Mouse (Mus musculus): ENCODE data around the gene Gstm1.
"Not testable (repeated sequence)": the region's sequence is repeated elsewhere in the genome, so short reads cannot be mapped to it uniquely, and the experiment has no call there.

Gene Gstm1

GRCm38 (mm10) chr3:108014974-108015346, 2.8 kb downstream of the Gstm1 start:
- DNase-seq (ENCODE audit: low read depth): no peak

GRCm38 (mm10) chr3:108014098-108014973, 3.4 kb downstream of the Gstm1 start:
- no peak for DNase-seq (ENCODE audit: low read depth)

- DNase-seq (ENCODE audit: low read depth): no peak
These were observed 4.4 kb downstream of the Gstm1 start for GRCm38 (mm10) chr3:108013331-108013871.

DNA sequence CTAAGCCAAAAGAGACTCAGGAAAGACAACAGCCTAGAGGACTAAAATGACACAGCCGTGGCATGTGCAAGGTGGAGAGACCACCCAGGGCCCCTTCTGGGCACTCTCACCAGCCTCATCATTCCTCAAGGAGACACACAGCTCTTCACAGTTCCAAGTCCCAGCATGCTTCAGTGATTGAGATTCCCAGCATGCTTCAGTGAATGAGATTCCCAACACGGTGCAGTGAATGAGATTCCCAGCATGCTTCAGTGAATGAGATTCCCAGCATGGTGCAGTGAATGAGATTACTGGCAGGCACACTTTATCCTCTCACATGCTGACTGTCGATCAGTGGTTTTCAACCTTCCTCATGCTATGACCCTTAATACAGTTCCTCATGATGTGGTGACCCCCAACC, 6.2 kb downstream of the Gstm1 start:
- no peak for DNase-seq (ENCODE audit: low read depth)

- DNase-seq (ENCODE audit: low read depth): no peak
These were observed 7.5 kb downstream of the Gstm1 start for GRCm38 (mm10) chr3:108010286-108010685.

GRCm38 (mm10) chr3:108002021-108002420, 15.8 kb downstream of the Gstm1 start:
- DNase-seq (ENCODE audit: low read depth): no peak

GRCm38 (mm10) chr3:107999491-107999890, 18.3 kb downstream of the Gstm1 start:
- DNase-seq (ENCODE audit: low read depth): no peak

DNA sequence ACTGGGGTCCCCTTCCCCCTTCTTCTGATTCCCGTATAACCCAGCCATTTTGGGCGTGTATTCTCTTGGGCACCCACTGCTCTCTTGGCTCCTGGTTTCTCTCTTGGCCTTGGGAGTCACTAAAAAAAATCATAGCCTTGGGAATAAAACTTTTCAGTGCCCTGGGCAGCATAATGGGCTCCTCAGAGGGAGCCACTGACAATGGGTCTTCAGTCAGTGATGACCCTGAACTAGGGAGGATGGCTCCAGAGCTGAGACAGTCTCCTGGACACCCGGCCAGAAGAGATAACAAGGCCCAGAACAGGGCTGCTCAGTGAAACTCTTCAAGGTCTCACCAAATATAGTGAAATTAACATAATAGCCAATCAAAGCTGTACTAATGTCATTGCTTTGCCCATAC, 19.2 kb downstream of the Gstm1 start:
- DNase-seq (ENCODE audit: low read depth): no peak

DNA sequence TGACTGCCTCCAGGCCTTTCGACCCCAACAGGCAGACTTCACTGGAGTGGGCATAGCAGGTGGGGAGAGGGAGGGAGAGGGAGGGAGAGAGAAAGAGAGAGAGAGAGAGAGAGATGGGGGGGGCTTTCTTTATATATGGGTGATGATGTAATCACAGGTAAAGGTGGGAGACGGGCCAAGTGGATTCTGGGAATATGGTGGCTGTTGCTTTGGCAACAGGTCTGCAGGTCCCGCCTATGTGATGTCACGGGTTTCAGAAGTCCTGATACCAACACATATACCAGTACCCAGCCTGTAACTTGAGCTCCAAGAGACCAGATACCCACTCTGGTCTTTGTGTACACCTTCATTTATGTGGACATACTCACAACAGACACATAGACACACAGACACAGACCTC, 21.2 kb downstream of the Gstm1 start:
- no peak for DNase-seq (ENCODE audit: low read depth)

DNA sequence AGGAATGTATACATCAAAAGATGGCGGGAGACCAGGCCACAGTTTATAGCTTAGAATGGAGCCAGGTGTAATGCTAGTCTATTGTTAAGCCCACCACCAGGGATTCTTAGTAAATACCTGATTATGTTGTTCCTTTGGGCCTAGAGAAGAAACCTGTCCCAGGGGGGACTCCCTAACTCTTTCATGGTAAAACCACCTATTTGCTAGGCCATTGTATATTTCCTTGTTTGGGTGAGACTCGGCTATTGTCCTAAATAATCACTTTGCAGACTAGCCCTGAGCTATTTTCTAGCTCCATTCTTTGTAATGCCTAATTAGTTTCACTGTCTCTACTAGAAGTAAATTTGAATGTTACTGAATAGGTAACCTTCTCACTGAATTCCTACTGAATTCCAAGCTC, 21.8 kb downstream of the Gstm1 start:
- DNase-seq (ENCODE audit: low read depth): not testable (repeated sequence)

- no peak for DNase-seq (ENCODE audit: low read depth)
These were observed 31.7 kb downstream of the Gstm1 start, which contains the start of gene Gstm2 for GRCm38 (mm10) chr3:107986041-107986562. TSS of gene Gstm2 (minus strand) at chr3:107986453.

GRCm38 (mm10) chr3:107985141-107985540, 32.6 kb downstream of the Gstm1 start:
- not testable (repeated sequence) for DNase-seq (ENCODE audit: low read depth)

DNA sequence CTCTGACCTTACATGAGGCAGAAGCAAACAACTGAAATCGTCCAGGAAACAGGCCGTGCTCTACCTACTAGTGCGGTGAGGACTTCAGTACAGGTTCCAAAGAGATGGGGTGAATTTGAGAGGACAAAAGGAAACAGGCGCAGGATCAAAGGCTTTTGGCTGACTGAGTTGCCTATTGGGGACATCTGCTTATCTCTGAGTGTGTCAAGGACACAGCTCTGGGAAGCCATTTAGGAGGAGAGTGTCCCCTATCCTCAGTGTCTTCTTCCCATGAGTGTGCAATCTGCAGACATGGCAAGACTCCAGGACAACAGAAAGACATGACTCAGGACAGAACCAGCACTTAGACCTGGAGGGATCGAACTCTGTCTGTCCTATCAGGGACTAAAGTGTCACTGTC, 33.3 kb downstream of the Gstm1 start:
- DNase-seq (ENCODE audit: low read depth): no peak

- DNase-seq (ENCODE audit: low read depth): no peak
These were observed 34.0 kb downstream of the Gstm1 start for GRCm38 (mm10) chr3:107983771-107984170.

- DNase-seq (ENCODE audit: low read depth): no peak
These were observed 35.0 kb downstream of the Gstm1 start for GRCm38 (mm10) chr3:107982726-107983125.

- DNase-seq (ENCODE audit: low read depth): no peak
These were observed 36.5 kb downstream of the Gstm1 start for GRCm38 (mm10) chr3:107981261-107981660.

- no peak for DNase-seq (ENCODE audit: low read depth)
These were observed 40.1 kb downstream of the Gstm1 start for GRCm38 (mm10) chr3:107977691-107978090.

GRCm38 (mm10) chr3:107974237-107974636, 43.5 kb downstream of the Gstm1 start:
- no peak for DNase-seq (ENCODE audit: low read depth)

DNA sequence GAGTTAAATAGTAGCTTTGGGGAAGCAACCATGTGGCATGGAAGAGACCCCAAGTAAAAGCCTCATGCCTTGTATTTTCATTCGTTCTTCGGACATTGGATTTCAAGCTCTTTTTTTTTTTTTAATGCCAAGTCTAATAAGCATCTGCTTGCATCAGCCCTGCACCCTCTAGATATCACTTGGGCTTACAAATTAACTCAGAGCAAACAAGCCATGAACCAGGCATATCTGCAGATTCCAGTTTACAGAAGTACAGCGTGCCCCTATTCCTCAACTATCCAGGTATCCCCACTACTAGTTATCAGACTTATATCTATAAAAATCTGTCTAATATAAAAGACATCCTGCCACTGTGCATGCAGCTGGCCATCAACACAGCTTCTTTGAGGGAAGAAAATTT, 45.7 kb downstream of the Gstm1 start:
- no peak for DNase-seq (ENCODE audit: low read depth)

GRCm38 (mm10) chr3:107971101-107971500, 46.7 kb downstream of the Gstm1 start:
- DNase-seq (ENCODE audit: low read depth): not testable (repeated sequence)

- DNase-seq (ENCODE audit: low read depth): no peak
These were observed 48.9 kb downstream of the Gstm1 start, which contains the start of gene Gstm3 for GRCm38 (mm10) chr3:107968724-107969395. TSS of gene Gstm3 (minus strand) at chr3:107969283.

DNA sequence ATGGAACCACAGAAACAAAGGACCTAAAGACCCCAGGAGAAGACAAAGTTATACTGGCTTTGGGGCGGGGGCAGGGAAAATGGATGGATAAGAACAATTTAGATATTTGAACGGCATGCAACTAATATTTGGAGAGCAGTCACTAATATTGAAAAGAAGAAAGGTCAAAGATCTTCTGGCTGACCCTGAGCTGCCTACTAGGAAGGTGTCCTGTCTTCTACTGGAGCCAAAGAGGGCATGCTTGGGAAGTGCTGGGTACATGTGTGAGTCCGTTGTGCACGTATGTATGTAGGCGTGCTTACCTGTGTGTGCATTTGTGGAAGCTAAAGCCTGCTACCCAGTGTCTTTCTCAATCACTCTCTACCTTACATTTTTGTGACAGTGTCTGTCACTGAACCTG, 51.1 kb downstream of the Gstm1 start:
- DNase-seq (ENCODE audit: low read depth): no peak

DNA sequence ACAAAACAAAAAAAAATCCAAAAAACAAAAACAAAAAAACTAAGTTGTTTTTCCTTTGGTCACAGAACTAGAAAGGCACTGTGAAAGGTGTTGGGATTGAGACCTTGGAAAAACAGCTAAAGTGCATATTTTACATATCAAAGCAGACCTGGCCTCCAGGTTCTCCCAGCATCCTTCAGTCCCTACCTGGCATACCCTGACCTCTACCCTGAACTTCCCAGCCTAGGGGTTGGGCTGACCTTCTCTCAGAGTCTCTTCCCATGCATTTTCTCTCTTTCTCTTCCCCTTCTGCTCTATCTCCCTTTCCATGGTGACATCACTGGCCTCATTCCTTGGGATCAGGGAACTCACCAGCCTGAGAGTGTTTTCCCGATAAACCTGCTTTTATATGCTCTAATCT, 52.2 kb downstream of the Gstm1 start:
- DNase-seq (ENCODE audit: low read depth): no peak
